Mouse (Mus musculus) macrophage (primary cell): Measurements from ENCODE around the gene Ccnf. TPM values are rescaled to one million over a fixed set of nuclear protein-coding genes. Genes with fewer than 3 reads are reported as not detected.

ENCODE experiments used
- H3K27ac ChIP-seq: fragments of 350-480 bp; formaldehyde crosslinking; 2 replicates; pipeline ENCODE4 v1.9.0; 2021
- H3K36me3 ChIP-seq: fragments of 350-480 bp; formaldehyde crosslinking; 2 replicates; pipeline ENCODE4 v1.9.0; 2021; ENCODE audit errors: inconsistent target
- H3K4me3 ChIP-seq: fragments of 350-480 bp; formaldehyde crosslinking; 2 replicates; pipeline ENCODE4 v1.9.0; 2021; ENCODE audit errors: inconsistent target
- H3K79me2 ChIP-seq: fragments of 350-480 bp; formaldehyde crosslinking; 2 replicates; pipeline ENCODE4 v1.9.0; 2021; ENCODE audit errors: inconsistent target
- WGBS: methylation state at CpG from one replicate; pipeline ENCODE4 v1.1.7; 2026; ENCODE audit warnings: inconsistent platforms; ENCODE audit not compliant: missing documents; 5-methylcytosine and 5-hydroxymethylcytosine counted together
- polyA plus RNA-seq: library from polyadenylated mRNA; stranded (reverse); fragments of 250-400 nt; gene quantifications from 3 replicates; pipeline ENCODE4 v1.2.4, GENCODE M21; 2018; ENCODE audit warnings: inconsistent platforms

The Ccnf gene
- polyA plus RNA-seq, 1 experiment from 2014 or later: 3.2 TPM

DNA sequence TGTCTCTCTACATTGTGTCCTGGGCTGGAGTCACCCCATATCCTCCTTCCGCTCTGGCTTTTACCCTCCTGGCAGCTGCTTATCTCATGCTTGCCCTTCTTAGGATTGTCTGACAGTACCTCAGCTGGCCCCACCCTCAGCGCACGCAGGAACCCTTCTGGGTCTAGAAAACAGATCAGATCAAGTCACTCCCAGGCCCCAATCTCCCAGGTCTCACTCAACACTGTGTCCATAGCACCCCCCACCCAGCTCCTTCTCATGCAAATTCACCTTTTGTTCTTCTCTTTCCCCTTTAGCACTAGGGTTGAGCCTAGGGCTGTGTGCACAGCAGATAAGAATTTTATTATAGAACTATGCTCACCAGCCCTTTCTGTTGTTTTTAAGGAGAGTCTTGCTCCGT, 48.2 kb downstream of the Ccnf start:
- 95% methylated on average over 4 of the region's 4 CpGs for WGBS
- Histone ChIP-seq H3K4me3 (no peak overlapping the region), H3K27ac (no peak overlapping the region), H3K36me3 (no peaks in the 10 kb centered on the region), H3K79me2 (peaks cover 71% of the 10 kb centered on the region)

DNA sequence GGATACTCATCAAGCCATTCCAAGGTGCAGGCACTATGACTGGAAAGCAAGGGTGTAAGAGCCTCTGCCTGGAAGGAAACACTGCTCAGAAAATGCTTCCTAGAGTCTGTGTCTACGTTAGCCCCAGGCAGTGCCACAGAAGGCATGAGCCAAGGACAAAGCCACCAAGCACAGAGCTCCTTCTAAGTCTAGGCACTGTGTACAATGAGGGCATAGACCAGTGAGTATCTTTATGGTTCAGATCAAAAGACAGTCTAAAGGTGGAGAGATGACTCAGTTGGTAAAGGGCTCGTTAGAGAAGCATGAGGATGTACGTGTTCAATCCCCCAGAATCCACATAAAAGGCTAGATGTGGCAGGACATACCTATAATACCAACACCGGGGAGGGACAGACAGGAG, 50.2 kb downstream of the Ccnf start:
- H3K27ac ChIP-seq: no peak overlapping the region
- H3K79me2 ChIP-seq: peaks cover 91% of the 10 kb centered on the region
- WGBS: 93% methylated on average over 4 of the region's 4 CpGs
- H3K4me3 ChIP-seq: no peak overlapping the region
- no peaks in the 10 kb centered on the region for H3K36me3 ChIP-seq

DNA sequence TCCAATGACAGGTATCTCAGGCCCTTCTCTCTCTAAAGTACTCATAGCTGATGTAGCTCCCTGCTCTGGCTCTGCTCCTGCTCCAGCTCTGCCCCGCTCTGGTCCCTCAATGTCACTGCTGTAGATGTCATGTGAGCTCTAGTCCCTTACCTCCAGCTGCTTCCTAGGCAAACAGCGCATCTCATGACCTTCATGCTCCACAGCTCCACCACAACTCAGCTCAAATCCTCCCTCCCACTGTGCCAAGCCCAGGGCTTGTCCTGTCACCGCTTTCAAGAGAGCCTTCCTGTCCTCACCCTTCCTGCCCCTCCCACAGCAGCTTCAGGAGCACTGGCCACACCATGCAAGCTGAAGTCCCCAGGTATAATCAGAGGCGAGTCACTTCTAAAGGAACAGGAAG, 51.5 kb downstream of the Ccnf start:
- no peak overlapping the region for H3K4me3 ChIP-seq
- peaks cover 100% of the 10 kb centered on the region for H3K79me2 ChIP-seq
- WGBS: 100% methylated on average over 2 of the region's 4 CpGs
- no peak overlapping the region for H3K27ac ChIP-seq
- H3K36me3 ChIP-seq: no peaks in the 10 kb centered on the region

- WGBS: 90% methylated on average over 3 of the region's 4 CpGs
- peaks cover 99% of the 10 kb centered on the region for H3K79me2 ChIP-seq
- H3K27ac ChIP-seq: no peak overlapping the region
- H3K4me3 ChIP-seq: no peak overlapping the region
- no peaks in the 10 kb centered on the region for H3K36me3 ChIP-seq
Observed at GRCm38 (mm10) chr17:24199252-24199651, 52.0 kb downstream of the Ccnf start.

DNA sequence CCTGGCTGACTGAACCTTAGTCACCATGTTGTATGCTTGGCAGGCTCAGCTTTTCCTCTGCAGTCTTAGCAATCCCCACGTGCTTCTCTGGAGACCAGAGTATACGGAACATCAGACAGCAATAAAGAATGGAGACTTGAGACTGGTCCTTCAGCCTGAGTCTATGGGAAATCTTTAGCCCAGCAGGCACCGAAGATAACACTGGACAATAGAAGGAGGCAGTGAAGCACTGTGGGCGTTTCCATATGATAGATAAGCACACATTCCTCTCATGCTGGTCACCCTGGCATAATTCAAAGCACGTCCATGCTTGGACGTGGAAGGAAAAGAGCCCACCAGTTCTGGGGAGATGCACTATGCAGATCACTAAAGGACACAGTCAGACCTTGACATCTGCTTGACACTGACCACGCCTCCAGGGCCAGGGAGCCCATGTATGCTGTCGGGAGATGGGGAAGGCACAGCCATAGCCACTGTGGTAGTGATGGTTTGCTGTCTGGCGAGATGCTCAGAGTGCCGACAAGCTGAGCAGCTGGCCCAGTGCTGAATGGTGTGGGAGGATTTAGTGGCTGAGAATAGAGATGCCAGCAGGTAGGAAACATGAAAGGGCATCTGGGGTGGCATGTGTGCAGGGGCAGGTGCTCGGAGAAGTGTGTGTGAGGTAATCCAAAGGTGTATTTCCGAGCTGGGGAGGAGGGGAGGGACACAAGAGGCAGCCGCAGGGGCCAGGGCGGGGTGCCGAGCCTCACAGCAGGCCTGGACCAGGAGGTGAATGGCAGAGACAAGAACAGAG, 54.1 kb downstream of the Ccnf start:
- peaks cover 94% of the 10 kb centered on the region for H3K79me2 ChIP-seq
- H3K4me3 ChIP-seq: no peak overlapping the region
- no peaks in the 10 kb centered on the region for H3K36me3 ChIP-seq
- 93% methylated on average over 15 of the region's 15 CpGs for WGBS
- no peak overlapping the region for H3K27ac ChIP-seq

DNA sequence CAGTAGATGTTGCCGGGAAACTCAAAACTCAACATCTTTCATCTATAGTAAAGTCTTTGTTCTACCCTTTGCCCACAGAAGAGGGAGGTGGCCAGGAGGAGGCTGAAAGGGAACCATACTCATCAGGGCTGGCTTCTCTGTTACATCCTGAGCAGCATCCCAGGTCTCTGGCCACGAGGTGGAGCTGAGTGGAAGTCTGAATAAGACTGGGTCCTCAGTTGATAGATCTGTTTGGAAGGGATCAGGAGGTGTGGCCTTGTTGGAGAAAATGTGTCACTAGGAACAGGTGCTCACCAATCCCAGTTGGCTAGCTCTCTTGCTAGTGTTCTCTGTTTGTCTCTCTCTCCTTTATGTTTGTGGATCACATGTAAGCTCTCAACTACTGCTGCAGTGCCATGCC, 55.9 kb downstream of the Ccnf start:
- Histone ChIP-seq H3K4me3 (no peak overlapping the region), H3K79me2 (peaks cover 94% of the 10 kb centered on the region), H3K36me3 (no peaks in the 10 kb centered on the region), H3K27ac (no peak overlapping the region)
- 83% methylated on average over 2 of the region's 2 CpGs for WGBS

GRCm38 (mm10) chr17:24193769-24194168, 57.5 kb downstream of the Ccnf start:
- Histone ChIP-seq H3K4me3 (no peak overlapping the region), H3K79me2 (peaks cover 84% of the 10 kb centered on the region; the same call in 1 of the 2 replicates), H3K27ac (no peak overlapping the region), H3K36me3 (no peaks in the 10 kb centered on the region)
- 90% methylated on average over 3 of the region's 5 CpGs for WGBS

- 85% methylated on average over 7 of the region's 8 CpGs for WGBS
- no peaks in the 10 kb centered on the region; the same call in 1 of the 2 replicates for H3K36me3 ChIP-seq
Observed at GRCm38 (mm10) chr17:24193268-24193667, 58.0 kb downstream of the Ccnf start.

DNA sequence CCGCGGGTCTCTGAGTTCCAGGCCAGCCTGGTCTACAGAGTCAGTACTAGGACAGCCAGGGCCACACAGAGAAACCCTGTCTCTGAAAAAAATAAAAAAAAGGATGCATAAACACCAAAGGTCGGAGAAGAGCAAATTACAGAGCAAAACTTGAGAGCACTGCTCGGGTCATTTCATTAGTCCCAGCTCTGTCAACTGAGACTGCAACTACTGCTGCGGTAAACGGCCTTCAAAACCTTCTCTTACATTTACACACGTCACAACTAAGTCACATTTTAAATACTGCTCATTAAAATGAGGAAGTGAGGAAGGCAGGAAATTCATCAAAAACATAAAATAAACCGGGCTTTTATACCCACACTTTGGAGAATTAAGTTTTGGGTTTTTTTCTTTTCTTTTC, 58.4 kb downstream of the Ccnf start:
- H3K79me2 ChIP-seq: peaks cover 74% of the 10 kb centered on the region; the same call in 1 of the 2 replicates
- no peak overlapping the region for H3K4me3 ChIP-seq
- peak overlapping the region; percentile 19 for H3K27ac ChIP-seq
- no peaks in the 10 kb centered on the region; the same call in 1 of the 2 replicates for H3K36me3 ChIP-seq
- WGBS: 23% methylated on average over 8 of the region's 8 CpGs

More at GRCm38 (mm10) chr17:24193268-24193667, 58.0 kb downstream of the Ccnf start:
- H3K79me2 ChIP-seq: peaks cover 79% of the 10 kb centered on the region; the same call in 1 of the 2 replicates
- H3K27ac ChIP-seq: peak overlapping the region; percentile 19
- no peak overlapping the region for H3K4me3 ChIP-seq

GRCm38 (mm10) chr17:24191481-24191880, 59.8 kb downstream of the Ccnf start:
- Histone ChIP-seq H3K27ac (no peak overlapping the region), H3K79me2 (peaks cover 61% of the 10 kb centered on the region; the same call in 1 of the 2 replicates), H3K4me3 (no peak overlapping the region), H3K36me3 (no peaks in the 10 kb centered on the region; the same call in 1 of the 2 replicates)
- WGBS: 51% methylated on average over 4 of the region's 4 CpGs

- Histone ChIP-seq H3K79me2 (peaks cover 55% of the 10 kb centered on the region; the same call in 1 of the 2 replicates), H3K36me3 (peaks cover under 1% of the 10 kb centered on the region; the same call in 1 of the 2 replicates), H3K27ac (no peak overlapping the region), H3K4me3 (no peak overlapping the region)
- WGBS: 58% methylated on average over 2 of the region's 2 CpGs
Observed at GRCm38 (mm10) chr17:24190934-24191333, 60.4 kb downstream of the Ccnf start.

- no peak overlapping the region for H3K27ac ChIP-seq
- H3K79me2 ChIP-seq: peaks cover 9% of the 10 kb centered on the region
- no peak overlapping the region for H3K4me3 ChIP-seq
- H3K36me3 ChIP-seq: no peaks in the 10 kb centered on the region; the same call in 1 of the 2 replicates
- WGBS: 97% methylated on average over 3 of the region's 3 CpGs
Observed at GRCm38 (mm10) chr17:24174259-24174658, 77.0 kb downstream of the Ccnf start.

DNA sequence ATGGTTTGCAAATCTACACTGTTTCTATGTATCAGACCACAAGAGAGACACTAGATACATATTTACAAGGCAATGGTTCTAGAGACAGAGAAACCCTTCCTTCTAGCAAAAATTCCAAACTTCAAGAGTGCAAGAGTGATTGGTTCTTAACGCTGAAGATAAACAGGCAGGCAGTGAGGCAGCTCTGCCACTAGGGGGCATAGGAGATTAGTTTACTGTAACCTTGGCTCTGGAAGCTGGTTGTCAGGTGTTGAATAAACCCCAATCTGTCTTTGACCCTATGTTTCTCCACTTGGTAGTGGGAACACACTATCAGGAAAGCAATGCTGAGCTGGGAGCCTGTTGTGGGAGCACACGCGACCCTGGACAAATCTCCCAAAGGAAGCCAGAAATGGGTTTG, 77.9 kb downstream of the Ccnf start:
- peak overlapping the region; percentile 97 for H3K27ac ChIP-seq

More for the DNA sequence above, 77.9 kb downstream of the Ccnf start:
- H3K79me2 ChIP-seq: peaks cover 16% of the 10 kb centered on the region
- H3K4me3 ChIP-seq: no peak overlapping the region
- H3K36me3 ChIP-seq: no peaks in the 10 kb centered on the region; the same call in 1 of the 2 replicates
- 15% methylated on average over 3 of the region's 3 CpGs for WGBS
